Mouse (Mus musculus) kidney, embryonic 14.5 days (tissue): ENCODE data around the gene Notch4. TPM values are rescaled to one million over a fixed set of nuclear protein-coding genes. Genes with fewer than 3 reads are reported as not detected.

Experiments
- polyA plus RNA-seq: library from polyadenylated mRNA; unstranded; fragments of >200 nt; fragmentation: Nextera tagmentation; extraction: Ambion mirVana; gene quantifications from 2 replicates; pipeline ENCODE4 v1.2.1, GENCODE M21; 2014

Gene Notch4
- polyA plus RNA-seq, 1 experiment from 2014 or later: 11.2 TPM

Other genes with a start within 250 kb of the Notch4 start
- 0.09 TPM in 1 of 2 replicates, not detected in the other for gene H2-Eb2, start 238.6 kb upstream of the Notch4 start, polyA plus RNA-seq
- 0.14 TPM in 1 of 2 replicates, not detected in the other for gene Btnl2, start 209.4 kb upstream of the Notch4 start, polyA plus RNA-seq
- not detected in 2 replicates for gene Btnl1, start 187.1 kb upstream of the Notch4 start, polyA plus RNA-seq
- 0.74 and 1.9 TPM in 2 replicates for gene BC051142, start 165.4 kb upstream of the Notch4 start, polyA plus RNA-seq
- not detected in 2 replicates for gene Btnl4, start 87.0 kb upstream of the Notch4 start, polyA plus RNA-seq
- not detected in 2 replicates for gene Btnl6, start 46.9 kb upstream of the Notch4 start, polyA plus RNA-seq
- 19.3 and 21.4 TPM in 2 replicates for gene Gpsm3, start 25.5 kb downstream of the Notch4 start, polyA plus RNA-seq
- gene Pbx2, start 27.0 kb downstream of the Notch4 start, polyA plus RNA-seq: 17.8 and 20.9 TPM in 2 replicates
- 5.8 and 6.6 TPM in 2 replicates for gene Ager, start 33.6 kb downstream of the Notch4 start, polyA plus RNA-seq
- gene Rnf5, start 39.4 kb downstream of the Notch4 start, polyA plus RNA-seq: 118 and 139 TPM in 2 replicates
- gene Agpat1, start 40.0 kb downstream of the Notch4 start, polyA plus RNA-seq: 61.7 and 75.3 TPM in 2 replicates
- gene Egfl8, start 51.7 kb downstream of the Notch4 start, polyA plus RNA-seq: 3.2 and 3.6 TPM in 2 replicates
- gene Ppt2, start 64.2 kb downstream of the Notch4 start, polyA plus RNA-seq: 33.5 and 39.1 TPM in 2 replicates
- gene Prrt1, start 65.3 kb downstream of the Notch4 start, polyA plus RNA-seq: 0.16 and 0.18 TPM in 2 replicates
- gene Fkbpl, start 80.5 kb downstream of the Notch4 start, polyA plus RNA-seq: 14.8 and 16.5 TPM in 2 replicates
- 54.6 and 61.7 TPM in 2 replicates for gene Atf6b, start 82.9 kb downstream of the Notch4 start, polyA plus RNA-seq
- 0.15 and 0.26 TPM in 2 replicates for gene Tnxb, start 106.3 kb downstream of the Notch4 start, polyA plus RNA-seq
- not detected in 2 replicates for gene C4b, start 179.6 kb downstream of the Notch4 start, polyA plus RNA-seq
- not detected in 2 replicates for gene Cyp21a1, start 240.3 kb downstream of the Notch4 start, polyA plus RNA-seq